Mouse (Mus musculus): ENCODE data around the gene Ctcfl. TPM values are rescaled to one million over a fixed set of nuclear protein-coding genes. Genes with fewer than 3 reads are reported as not detected.
A peak's percentile ranks its signal among the peaks of the same experiment; 100 is the strongest.

Gene Ctcfl
- total RNA-seq, 1 experiment from 2014 or later, result not detected

GRCm38 (mm10) chr2:173061443-173062351, 57.6 kb downstream of the Ctcfl start:
- ATAC-seq (replicated peaks in 1 of 2; ENCODE audit: insufficient read depth in 1 of 2, low FRiP score in 2 of 2, low TSS enrichment in 1 of 2, low read depth in 1 of 2, poor library complexity in 2 of 2, severe bottlenecking in 2 of 2), result peak; percentile 90 to 97

- ATAC-seq (replicated peaks in 1 of 2; ENCODE audit: insufficient read depth in 1 of 2, low FRiP score in 2 of 2, low TSS enrichment in 1 of 2, low read depth in 1 of 2, poor library complexity in 2 of 2, severe bottlenecking in 2 of 2), result no peak
These were observed 58.9 kb downstream of the Ctcfl start for GRCm38 (mm10) chr2:173060450-173060849.

GRCm38 (mm10) chr2:173058263-173058662, 61.1 kb downstream of the Ctcfl start:
- ATAC-seq (replicated peaks in 1 of 2; ENCODE audit: insufficient read depth in 1 of 2, low FRiP score in 2 of 2, low TSS enrichment in 1 of 2, low read depth in 1 of 2, poor library complexity in 2 of 2, severe bottlenecking in 2 of 2), result no peak

GRCm38 (mm10) chr2:173057623-173058022, 61.7 kb downstream of the Ctcfl start:
- no peak for ATAC-seq (replicated peaks in 1 of 2; ENCODE audit: insufficient read depth in 1 of 2, low FRiP score in 2 of 2, low TSS enrichment in 1 of 2, low read depth in 1 of 2, poor library complexity in 2 of 2, severe bottlenecking in 2 of 2)

GRCm38 (mm10) chr2:173056882-173057315, 62.4 kb downstream of the Ctcfl start:
- peak; percentile 44 to 67; a peak in 3 of 4 replicates for ATAC-seq (replicated peaks in 1 of 2; ENCODE audit: insufficient read depth in 1 of 2, low FRiP score in 2 of 2, low TSS enrichment in 1 of 2, low read depth in 1 of 2, poor library complexity in 2 of 2, severe bottlenecking in 2 of 2)

- ATAC-seq (replicated peaks in 1 of 2; ENCODE audit: insufficient read depth in 1 of 2, low FRiP score in 2 of 2, low TSS enrichment in 1 of 2, low read depth in 1 of 2, poor library complexity in 2 of 2, severe bottlenecking in 2 of 2), result no peak; a peak in 2 of 4 replicates
These were observed 62.9 kb downstream of the Ctcfl start for GRCm38 (mm10) chr2:173056303-173056881.

GRCm38 (mm10) chr2:173053846-173054245, 65.5 kb downstream of the Ctcfl start:
- peak; percentile 26 to 46; a peak in 2 of 4 replicates for ATAC-seq (replicated peaks in 1 of 2; ENCODE audit: insufficient read depth in 1 of 2, low FRiP score in 2 of 2, low TSS enrichment in 1 of 2, low read depth in 1 of 2, poor library complexity in 2 of 2, severe bottlenecking in 2 of 2)

GRCm38 (mm10) chr2:173052881-173053280, 66.4 kb downstream of the Ctcfl start:
- no peak for ATAC-seq (replicated peaks in 1 of 2; ENCODE audit: insufficient read depth in 1 of 2, low FRiP score in 2 of 2, low TSS enrichment in 1 of 2, low read depth in 1 of 2, poor library complexity in 2 of 2, severe bottlenecking in 2 of 2)

- no peak for ATAC-seq (replicated peaks in 1 of 2; ENCODE audit: insufficient read depth in 1 of 2, low FRiP score in 2 of 2, low TSS enrichment in 1 of 2, low read depth in 1 of 2, poor library complexity in 2 of 2, severe bottlenecking in 2 of 2)
These were observed 68.5 kb downstream of the Ctcfl start for GRCm38 (mm10) chr2:173050604-173051382.

- ATAC-seq (replicated peaks in 1 of 2; ENCODE audit: insufficient read depth in 1 of 2, low FRiP score in 2 of 2, low TSS enrichment in 1 of 2, low read depth in 1 of 2, poor library complexity in 2 of 2, severe bottlenecking in 2 of 2), result no peak
These were observed 69.5 kb downstream of the Ctcfl start for GRCm38 (mm10) chr2:173049817-173050216.

GRCm38 (mm10) chr2:173049231-173049630, 70.1 kb downstream of the Ctcfl start:
- ATAC-seq (replicated peaks in 1 of 2; ENCODE audit: insufficient read depth in 1 of 2, low FRiP score in 2 of 2, low TSS enrichment in 1 of 2, low read depth in 1 of 2, poor library complexity in 2 of 2, severe bottlenecking in 2 of 2), result no peak

- no peak for ATAC-seq (replicated peaks in 1 of 2; ENCODE audit: insufficient read depth in 1 of 2, low FRiP score in 2 of 2, low TSS enrichment in 1 of 2, low read depth in 1 of 2, poor library complexity in 2 of 2, severe bottlenecking in 2 of 2)
These were observed 71.1 kb downstream of the Ctcfl start for GRCm38 (mm10) chr2:173048041-173048745.

GRCm38 (mm10) chr2:173047471-173047870, 71.9 kb downstream of the Ctcfl start:
- no peak for ATAC-seq (replicated peaks in 1 of 2; ENCODE audit: insufficient read depth in 1 of 2, low FRiP score in 2 of 2, low TSS enrichment in 1 of 2, low read depth in 1 of 2, poor library complexity in 2 of 2, severe bottlenecking in 2 of 2)

- ATAC-seq (replicated peaks in 1 of 2; ENCODE audit: insufficient read depth in 1 of 2, low FRiP score in 2 of 2, low TSS enrichment in 1 of 2, low read depth in 1 of 2, poor library complexity in 2 of 2, severe bottlenecking in 2 of 2), result peak; percentile 85 to 86
These were observed 72.6 kb downstream of the Ctcfl start for GRCm38 (mm10) chr2:173046582-173047297.

GRCm38 (mm10) chr2:173044198-173044970, 74.9 kb downstream of the Ctcfl start:
- no peak for ATAC-seq (replicated peaks in 1 of 2; ENCODE audit: insufficient read depth in 1 of 2, low FRiP score in 2 of 2, low TSS enrichment in 1 of 2, low read depth in 1 of 2, poor library complexity in 2 of 2, severe bottlenecking in 2 of 2)
